In the genomic region with DNA sequence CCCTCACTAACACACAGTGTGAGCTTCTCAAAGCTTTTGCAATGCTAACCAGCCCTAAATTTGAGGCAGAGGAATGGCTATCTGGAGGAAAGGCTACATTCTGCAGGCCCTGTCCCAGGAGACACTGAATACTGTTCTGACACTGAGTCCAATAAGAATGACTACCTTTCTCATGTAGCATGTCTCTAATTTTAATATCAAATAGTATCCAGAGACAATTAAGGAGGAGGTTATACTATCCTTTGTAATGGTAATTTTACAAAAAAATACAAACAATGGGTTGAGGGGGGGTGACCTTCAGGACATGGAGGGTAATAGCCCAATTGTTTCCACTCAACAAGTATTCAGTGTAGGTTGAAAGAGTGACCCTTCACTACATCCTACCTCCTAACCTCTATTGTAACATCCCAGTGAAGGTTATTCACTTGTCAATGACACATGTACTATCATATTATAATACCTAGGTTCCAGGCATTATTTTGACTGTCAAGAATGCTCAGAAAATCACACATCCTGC, we compare ENCODE assay signal across 19 mouse cellular contexts.
"Had no signal": no experiment of that assay in that cellular context is flagged by ENCODE, and none has a peak within 500 bp of the region (broad histone marks: within the 10 kb centered on the region; RNA-seq: fewer than 3 reads in every experiment).

No protein-coding gene starts in this region.

- H3K9ac ChIP-seq: liver, postnatal 0 days; lung, embryonic 15.5 days; midbrain, embryonic 12.5 days; neural tube, embryonic 13.5 days; neural tube, embryonic 15.5 days had no signal

- DNase-seq: liver, postnatal 0 days; lung, adult 2 months; lung, postnatal 14 days; lung, postnatal 4 days; midbrain, embryonic 14.5 days; retina, postnatal 1 day; right cerebral cortex, adult 18-20 months; right cerebral cortex, postnatal 25 days; right cerebral cortex, postnatal 4 days; spleen, adult 18-20 months; thymus, adult 18-20 months; thymus, postnatal 14 days; thymus, postnatal 36 days had no signal

- H3K36me3 ChIP-seq: lung, embryonic 15.5 days; midbrain, embryonic 10.5 days; midbrain, embryonic 12.5 days; neural tube, embryonic 13.5 days; neural tube, embryonic 15.5 days had no signal

- H3K9me3 ChIP-seq: lung, embryonic 15.5 days; midbrain, embryonic 10.5 days; midbrain, embryonic 12.5 days; neural tube, embryonic 13.5 days; neural tube, embryonic 15.5 days had no signal

- H3K4me1 ChIP-seq: lung, embryonic 15.5 days; midbrain, embryonic 10.5 days; midbrain, embryonic 12.5 days; neural tube, embryonic 13.5 days; neural tube, embryonic 15.5 days had no signal

- H3K4me3 ChIP-seq: lung, embryonic 15.5 days; midbrain, embryonic 10.5 days; midbrain, embryonic 12.5 days; myocyte; neural tube, embryonic 13.5 days; neural tube, embryonic 15.5 days had no signal

- H3K27ac ChIP-seq: lung, embryonic 15.5 days; midbrain, embryonic 10.5 days; midbrain, embryonic 12.5 days; neural tube, embryonic 13.5 days; neural tube, embryonic 15.5 days had no signal

- H3K27me3 ChIP-seq: lung, embryonic 15.5 days; midbrain, embryonic 12.5 days; neural tube, embryonic 13.5 days; neural tube, embryonic 15.5 days had no signal
